Mouse (Mus musculus): ENCODE results near the gene Gpx6. TPM values are rescaled to one million over a fixed set of nuclear protein-coding genes. Genes with fewer than 3 reads are reported as not detected.

The Gpx6 gene
- not detected for total RNA-seq (2022)

GRCm38 (mm10) chr13:21311926-21312325 is at the start of gene Gpx6:
Gpx6 (plus strand) TSS chr13:21312125.
- DNase-seq, result no peak

- no peak for DNase-seq
Observed at GRCm38 (mm10) chr13:21262787-21263461, 49.0 kb upstream of the Gpx6 start.

- no peak for DNase-seq
Observed at GRCm38 (mm10) chr13:21263910-21264309, 48.0 kb upstream of the Gpx6 start.

- DNase-seq, result no peak
Observed at GRCm38 (mm10) chr13:21264366-21264765, 47.6 kb upstream of the Gpx6 start.

- DNase-seq, result no peak
Observed at GRCm38 (mm10) chr13:21265736-21266135, 46.2 kb upstream of the Gpx6 start.

- DNase-seq, result no peak
Observed at GRCm38 (mm10) chr13:21267541-21267940, 44.4 kb upstream of the Gpx6 start.

GRCm38 (mm10) chr13:21268262-21268661 is 43.7 kb upstream of the Gpx6 start:
- DNase-seq, result no peak

- no peak for DNase-seq
Observed at GRCm38 (mm10) chr13:21275021-21275814, 36.7 kb upstream of the Gpx6 start.

- peak; percentile 68 for DNase-seq
Observed at GRCm38 (mm10) chr13:21275815-21276550, 35.9 kb upstream of the Gpx6 start.

- DNase-seq, result no peak
Observed at GRCm38 (mm10) chr13:21276551-21276950, 35.4 kb upstream of the Gpx6 start.

- DNase-seq, result no peak
Observed at GRCm38 (mm10) chr13:21279076-21279475, 32.8 kb upstream of the Gpx6 start.

- peak; percentile 76 for DNase-seq
Observed at GRCm38 (mm10) chr13:21279559-21279958, 32.4 kb upstream of the Gpx6 start.

GRCm38 (mm10) chr13:21292631-21293030 is 19.3 kb upstream of the Gpx6 start, which contains the start of gene Gpx5:
Gpx5 (minus strand) TSS chr13:21292731.
- DNase-seq, result no peak

GRCm38 (mm10) chr13:21298557-21298956 is 13.4 kb upstream of the Gpx6 start:
- DNase-seq, result no peak

- DNase-seq, result no peak
Observed at GRCm38 (mm10) chr13:21304483-21305066, 7.3 kb upstream of the Gpx6 start.

- DNase-seq, result no peak
Observed at GRCm38 (mm10) chr13:21309788-21310187, 2.1 kb upstream of the Gpx6 start.

- DNase-seq, result no peak
Observed at GRCm38 (mm10) chr13:21312854-21313253, 929 bp downstream of the Gpx6 start.

- DNase-seq, result no peak
Observed at GRCm38 (mm10) chr13:21313903-21314302, 2.0 kb downstream of the Gpx6 start.

GRCm38 (mm10) chr13:21320262-21320661 is 8.3 kb downstream of the Gpx6 start:
- no peak for DNase-seq

GRCm38 (mm10) chr13:21321890-21322494 is 10.1 kb downstream of the Gpx6 start:
- DNase-seq, result no peak

GRCm38 (mm10) chr13:21322509-21323375 is 10.8 kb downstream of the Gpx6 start:
- DNase-seq, result no peak

All from adrenal gland, adult 8-10 months (tissue).